Mouse (Mus musculus) MEL (cell line): ENCODE results near the gene Eif4a2.
"Not testable (repeated sequence)": the region's sequence is repeated elsewhere in the genome, so short reads cannot be mapped to it uniquely, and the experiment has no call there.

Source experiments
- BHLHE40 ChIP-seq: IDR thresholded peaks from 2 replicates; pipeline ENCODE4 v1.6.1; 2012; ENCODE audit warnings: low read depth, mild to moderate bottlenecking, inconsistent platforms, low read length, improper control_type of control experiment, borderline replicate concordance
- CTCF ChIP-seq, 3 experiments: IDR thresholded peaks in 2 of 3; conservative IDR thresholded peaks in 1 of 3; 2 replicates each; pipeline ENCODE4 v1.5.1; 2011 to 2012; ENCODE audit warnings: low read length in 3 of 3, low read depth in 2 of 3, mild to moderate bottlenecking in 2 of 3, improper control_type of control experiment in 1 of 3, inconsistent platforms in 1 of 3, mixed read lengths in 1 of 3, moderate library complexity in 1 of 3; ENCODE audit not compliant: control insufficient read depth in 1 of 3, insufficient read depth in 1 of 3, poor library complexity in 1 of 3, severe bottlenecking in 1 of 3
- ELF1 ChIP-seq: IDR thresholded peaks from 2 replicates; pipeline ENCODE4 v1.6.1; 2014; ENCODE audit warnings: low read depth, mild to moderate bottlenecking, inconsistent platforms, low read length, improper control_type of control experiment, moderate library complexity
- EP300 ChIP-seq, 2 experiments: IDR thresholded peaks; 2 replicates each; pipeline ENCODE4 v1.6.1; 2011; ENCODE audit warnings: improper control_type of control experiment in 2 of 2, low read length in 2 of 2, low read depth in 1 of 2, mild to moderate bottlenecking in 1 of 2
- ETS1 ChIP-seq: IDR thresholded peaks from 2 replicates; pipeline ENCODE4 v1.6.1; 2012; ENCODE audit warnings: low read depth, mild to moderate bottlenecking, inconsistent platforms, low read length, improper control_type of control experiment, moderate library complexity
- HCFC1 ChIP-seq: IDR thresholded peaks from 2 replicates; pipeline ENCODE4 v1.6.1; 2012; ENCODE audit warnings: low read depth, mild to moderate bottlenecking, inconsistent platforms, low read length, improper control_type of control experiment, moderate library complexity
- MAZ ChIP-seq: IDR thresholded peaks from 2 replicates; pipeline ENCODE4 v1.6.1; 2012; ENCODE audit warnings: low read depth, mild to moderate bottlenecking, inconsistent platforms, low read length, improper control_type of control experiment
- POLR2A ChIP-seq, 2 experiments: IDR thresholded peaks; 2 replicates each; pipeline ENCODE4 v1.6.1; 2011 to 2012; ENCODE audit warnings: low read length in 2 of 2, mild to moderate bottlenecking in 2 of 2, control low read depth in 1 of 2, improper control_type of control experiment in 1 of 2, low read depth in 1 of 2, moderate library complexity in 1 of 2; ENCODE audit not compliant: control insufficient read depth in 1 of 2, insufficient read depth in 1 of 2, poor library complexity in 1 of 2
- RAD21 ChIP-seq: IDR thresholded peaks from 2 replicates; pipeline ENCODE4 v1.6.1; 2011; ENCODE audit warnings: mild to moderate bottlenecking, low read depth, low read length, improper control_type of control experiment
- SMC3 ChIP-seq: IDR thresholded peaks from 2 replicates; pipeline ENCODE4 v1.6.1; 2011; ENCODE audit warnings: low read depth, low read length, improper control_type of control experiment
- UBTF ChIP-seq: IDR thresholded peaks from 2 replicates; pipeline ENCODE4 v1.6.1; 2012; ENCODE audit warnings: low read depth, mild to moderate bottlenecking, inconsistent platforms, low read length, improper control_type of control experiment, moderate library complexity, borderline replicate concordance; ENCODE audit not compliant: insufficient read depth
- ZC3H11A ChIP-seq: IDR thresholded peaks from 2 replicates; pipeline ENCODE4 v1.6.1; 2012; ENCODE audit warnings: low read depth, mild to moderate bottlenecking, inconsistent platforms, low read length, improper control_type of control experiment

- TF ChIP-seq ZC3H11A; SMC3; EP300 (IDR thresholded peaks at IDR 0.05; ENCODE audit: low read depth in 1 of 2, low read length in 2 of 2); RAD21; HCFC1; CTCF (IDR thresholded peaks at IDR 0.05 in 2 of 3, conservative IDR thresholded peaks at IDR 0.05 in 1 of 3; ENCODE audit: control insufficient read depth in 1 of 3, insufficient read depth in 1 of 3, low read depth in 2 of 3, low read length in 3 of 3, poor library complexity in 1 of 3, severe bottlenecking in 1 of 3); UBTF; POLR2A (IDR thresholded peaks at IDR 0.05; ENCODE audit: control insufficient read depth in 1 of 2, insufficient read depth in 1 of 2, low read depth in 1 of 2, low read length in 2 of 2, poor library complexity in 1 of 2); BHLHE40; ELF1; MAZ; ETS1: not testable (repeated sequence)
These were observed 46.4 kb upstream of the Eif4a2 start for GRCm38 (mm10) chr16:23060781-23061325.
